Mouse (Mus musculus) lung, postnatal 0 days (tissue): ENCODE results near the gene Igfbp6.

Source experiments
- CTCF ChIP-seq: IDR thresholded peaks from 2 replicates; pipeline ENCODE4 v1.5.1; 2016; ENCODE audit warnings: antibody characterized with exemption, mild to moderate bottlenecking
- EP300 ChIP-seq: IDR thresholded peaks from 2 replicates; pipeline ENCODE4 v1.6.1; 2016; ENCODE audit warnings: antibody characterized with exemption, mild to moderate bottlenecking, control low read depth

GRCm38 (mm10) chr15:102102548-102103121, 41.5 kb upstream of the Igfbp6 start:
- TF ChIP-seq CTCF (no peak), EP300 (peak; percentile 66)
